Mouse (Mus musculus) erythroblast, adult 5-6 weeks (primary cell): Measurements from ENCODE around the gene Pyurf. TPM values are rescaled to one million over a fixed set of nuclear protein-coding genes. Genes with fewer than 3 reads are reported as not detected.

Source experiments
- ATAC-seq: replicated peaks from 2 replicates; pipeline ENCODE4 v1.8.0; 2016; ENCODE audit warnings: moderate number of reproducible peaks, mild to moderate bottlenecking, moderate TSS enrichment, inconsistent platforms; ENCODE audit not compliant: poor library complexity, low FRiP score, severe bottlenecking
- total RNA-seq, 2 experiments: library from RNA; stranded (forward) in 1 of 2; stranded (reverse) in 1 of 2; fragments of 150-400 nt in 1 of 2; fragments of 200-764, 138-1000 nt in 1 of 2; gene quantifications; 2 replicates each; pipeline versions ENCODE4 v1.2.3 to v1.2.4; 2015 to 2017; ENCODE audit warnings: low replicate concordance in 2 of 2

The Pyurf gene
- 7.1 and 7.7 TPM in 2 replicates for total RNA-seq (2015; ENCODE audit: low replicate concordance)
- total RNA-seq (2017; ENCODE audit: low replicate concordance), result 16.4 and 20.8 TPM in 2 replicates

GRCm38 (mm10) chr6:57691467-57692261 is at the start of gene Pyurf:
Pyurf (minus strand) TSS chr6:57692078.
- peak; percentile 94 for ATAC-seq

DNA sequence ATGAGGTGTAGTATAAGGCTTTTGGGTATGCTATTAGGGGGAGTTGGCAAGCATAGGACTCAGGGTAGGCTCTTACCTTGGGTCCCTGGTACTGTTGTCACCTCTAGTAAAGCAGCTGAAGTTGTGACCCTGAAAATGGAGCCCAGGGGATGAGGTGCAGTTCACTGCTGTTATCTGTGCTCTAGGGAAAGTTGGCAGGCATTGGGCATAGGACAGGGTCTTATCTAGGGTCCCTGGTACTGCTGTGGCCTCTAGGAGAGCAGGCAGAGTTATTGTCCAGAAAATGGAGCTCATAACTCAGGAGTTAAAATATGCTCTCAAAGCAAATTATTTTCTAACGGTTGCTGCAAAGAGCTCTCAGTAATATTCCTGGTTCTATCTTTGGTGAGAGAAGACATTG is 29.5 kb upstream of the Pyurf start:
- peak; percentile 76 for ATAC-seq

GRCm38 (mm10) chr6:57711726-57712125 is 19.8 kb upstream of the Pyurf start:
- ATAC-seq, result peak; percentile 75

DNA sequence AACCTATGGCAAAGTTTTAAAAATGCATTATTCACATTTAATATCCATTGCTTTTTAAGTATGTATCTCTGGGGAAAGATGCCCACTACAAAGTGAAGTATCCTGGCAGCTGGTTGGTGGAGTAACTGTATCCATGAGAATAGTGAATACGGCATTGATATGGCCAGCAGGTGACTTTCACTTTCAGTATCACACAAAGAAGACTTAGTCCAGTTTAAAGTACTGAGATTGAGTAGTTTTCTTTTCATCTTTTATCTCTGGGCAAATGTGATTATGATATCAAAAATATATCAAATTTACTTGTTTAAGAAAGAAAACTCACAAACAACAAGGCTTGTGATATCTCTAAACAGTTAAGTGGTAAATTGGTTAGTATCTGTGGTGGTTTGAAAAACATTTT is 14.8 kb upstream of the Pyurf start:
- no peak for ATAC-seq

GRCm38 (mm10) chr6:57703703-57704102 is 11.8 kb upstream of the Pyurf start:
- peak; percentile 20 for ATAC-seq

- ATAC-seq, result peak; percentile 94
Observed at GRCm38 (mm10) chr6:57702743-57703499, 11.0 kb upstream of the Pyurf start.

GRCm38 (mm10) chr6:57702376-57702742 is 10.5 kb upstream of the Pyurf start, which contains the start of gene Lancl2:
Lancl2 (plus strand) TSS chr6:57702540.
- ATAC-seq, result peak; percentile 43

GRCm38 (mm10) chr6:57701686-57702085 is 9.8 kb upstream of the Pyurf start:
- no peak for ATAC-seq

GRCm38 (mm10) chr6:57693116-57693515 is 1.2 kb upstream of the Pyurf start:
- ATAC-seq, result no peak

- no peak for ATAC-seq
Observed at GRCm38 (mm10) chr6:57684156-57684555, 7.7 kb downstream of the Pyurf start.

DNA sequence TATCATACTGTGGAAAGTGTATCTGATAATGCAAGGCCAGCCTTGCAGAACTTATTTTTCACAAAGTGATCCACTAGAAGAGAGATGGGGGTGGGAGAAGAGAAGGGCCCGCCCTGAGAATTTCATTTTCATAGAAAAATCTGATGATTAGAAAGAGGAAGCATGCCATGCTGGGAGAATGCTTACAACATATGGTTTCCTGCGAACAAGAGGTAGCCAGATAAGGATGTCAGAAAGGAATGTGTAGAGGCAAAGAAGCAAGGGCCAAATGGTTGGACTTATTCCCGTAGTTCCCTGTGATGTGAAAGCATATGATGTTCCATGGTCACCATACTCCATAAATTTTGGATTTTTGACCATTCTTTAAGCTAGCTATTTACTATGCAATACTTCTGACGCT is 30.6 kb downstream of the Pyurf start:
- no peak for ATAC-seq

- ATAC-seq, result no peak
Observed at GRCm38 (mm10) chr6:57647256-57647655, 44.6 kb downstream of the Pyurf start.

DNA sequence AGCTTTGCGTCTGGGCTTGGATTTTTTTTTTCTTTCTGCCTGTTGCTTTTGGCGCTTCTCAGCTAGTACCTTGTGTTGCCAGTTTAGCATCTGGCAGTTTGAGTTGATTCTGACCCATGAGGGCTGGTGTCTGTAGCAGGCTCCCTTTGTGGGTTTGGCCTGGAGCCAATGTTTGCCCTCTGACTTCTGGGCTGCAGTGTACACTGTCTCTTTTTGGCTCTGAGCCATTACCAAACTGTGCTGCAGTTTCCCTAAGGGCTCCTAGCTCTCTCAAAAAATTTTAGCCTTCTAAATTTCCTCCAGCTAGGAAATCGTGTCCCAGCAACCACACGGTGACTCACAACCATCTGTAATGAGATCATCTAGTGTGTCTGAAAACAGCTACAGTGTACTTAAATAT is 50.1 kb downstream of the Pyurf start:
- no peak for ATAC-seq

DNA sequence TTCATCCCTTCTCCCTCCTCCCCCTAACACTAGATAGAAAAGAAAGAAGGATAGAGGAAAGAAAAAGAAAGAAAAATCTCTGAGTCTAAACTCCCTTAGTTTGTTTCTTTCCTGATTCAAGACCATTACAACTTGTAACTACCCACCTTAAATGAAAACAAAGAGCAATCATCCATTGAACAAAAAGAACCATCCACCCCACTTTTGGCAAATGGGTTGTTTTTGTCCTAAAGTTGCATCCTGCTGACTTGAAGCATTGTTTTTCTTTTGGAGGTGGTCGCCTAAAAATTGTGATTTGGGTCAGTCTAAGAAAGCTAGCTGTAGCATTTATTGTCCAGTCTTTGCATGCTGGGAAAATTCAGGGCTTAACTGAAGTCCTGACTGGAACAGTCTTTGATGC is 52.3 kb downstream of the Pyurf start:
- ATAC-seq, result no peak

Other genes with a start within 250 kb of the Pyurf start
- 0.38 and 1.0 TPM in 2 replicates for gene Ppm1k, start 156.6 kb downstream of the Pyurf start, total RNA-seq (2015; ENCODE audit: low replicate concordance)
- gene Ppm1k, start 156.6 kb downstream of the Pyurf start, total RNA-seq (2017; ENCODE audit: low replicate concordance), result 1.4 and 1.7 TPM in 2 replicates
- gene Herc6, start 111.1 kb downstream of the Pyurf start, total RNA-seq (2015; ENCODE audit: low replicate concordance), result 76.9 and 83.4 TPM in 2 replicates
- gene Herc6, start 111.1 kb downstream of the Pyurf start, total RNA-seq (2017; ENCODE audit: low replicate concordance), result 95.7 and 121 TPM in 2 replicates
- gene Lancl2, start 10.5 kb upstream of the Pyurf start, total RNA-seq (2015; ENCODE audit: low replicate concordance), result 13.1 and 21.7 TPM in 2 replicates
- 26.2 and 45.4 TPM in 2 replicates for gene Lancl2, start 10.5 kb upstream of the Pyurf start, total RNA-seq (2017; ENCODE audit: low replicate concordance)
- gene Vopp1, start 133.1 kb upstream of the Pyurf start, total RNA-seq (2015; ENCODE audit: low replicate concordance), result 270 and 296 TPM in 2 replicates
- gene Vopp1, start 133.1 kb upstream of the Pyurf start, total RNA-seq (2017; ENCODE audit: low replicate concordance), result 358 and 528 TPM in 2 replicates
- gene Vmn1r21, start 158.3 kb upstream of the Pyurf start, total RNA-seq (2015; ENCODE audit: low replicate concordance), result not detected in 2 replicates
- gene Vmn1r21, start 158.3 kb upstream of the Pyurf start, total RNA-seq (2017; ENCODE audit: low replicate concordance), result not detected in 2 replicates
- gene Vmn1r22, start 215.9 kb upstream of the Pyurf start, total RNA-seq (2015; ENCODE audit: low replicate concordance), result not detected in 2 replicates
- 0.56 TPM in 1 of 2 replicates, not detected in the other for gene Vmn1r22, start 215.9 kb upstream of the Pyurf start, total RNA-seq (2017; ENCODE audit: low replicate concordance)
- gene Vmn1r23, start 234.8 kb upstream of the Pyurf start, total RNA-seq (2015; ENCODE audit: low replicate concordance), result not detected in 2 replicates
- not detected in 2 replicates for gene Vmn1r23, start 234.8 kb upstream of the Pyurf start, total RNA-seq (2017; ENCODE audit: low replicate concordance)